Mouse (Mus musculus) thymus, adult 2 months (tissue): ENCODE data around the gene Mycbp.

Source experiments
- CTCF ChIP-seq: fragments of 200-500 bp; IDR thresholded peaks from 2 replicates; pipeline ENCODE4 v1.5.1; 2012; ENCODE audit warnings: mild to moderate bottlenecking, control low read depth, low read length, moderate library complexity, borderline replicate concordance; ENCODE audit not compliant: control insufficient read depth, poor library complexity, insufficient read depth; ENCODE audit errors: extremely low read depth
- POLR2A ChIP-seq: fragments of 200-500 bp; IDR thresholded peaks from 2 replicates; pipeline ENCODE4 v1.6.1; 2012; ENCODE audit warnings: mild to moderate bottlenecking, low read length, control low read depth, moderate library complexity; ENCODE audit not compliant: control insufficient read depth, poor library complexity, insufficient read depth; ENCODE audit errors: extremely low read depth

GRCm38 (mm10) chr4:123929994-123930393 is 25.4 kb downstream of the Mycbp start:
- TF ChIP-seq CTCF (no peak), POLR2A (no peak)
